Mouse (Mus musculus) liver, postnatal 0 days (tissue): Measurements from ENCODE around the gene Klf13.

Source experiments
- CTCF ChIP-seq: sonication (generic); IDR thresholded peaks from 2 replicates; pipeline ENCODE4 v1.5.1; 2016; ENCODE audit warnings: antibody characterized with exemption, low read depth
- EP300 ChIP-seq: IDR thresholded peaks from 2 replicates; pipeline ENCODE4 v1.6.1; 2016; ENCODE audit warnings: antibody characterized with exemption, low read depth, mild to moderate bottlenecking

DNA sequence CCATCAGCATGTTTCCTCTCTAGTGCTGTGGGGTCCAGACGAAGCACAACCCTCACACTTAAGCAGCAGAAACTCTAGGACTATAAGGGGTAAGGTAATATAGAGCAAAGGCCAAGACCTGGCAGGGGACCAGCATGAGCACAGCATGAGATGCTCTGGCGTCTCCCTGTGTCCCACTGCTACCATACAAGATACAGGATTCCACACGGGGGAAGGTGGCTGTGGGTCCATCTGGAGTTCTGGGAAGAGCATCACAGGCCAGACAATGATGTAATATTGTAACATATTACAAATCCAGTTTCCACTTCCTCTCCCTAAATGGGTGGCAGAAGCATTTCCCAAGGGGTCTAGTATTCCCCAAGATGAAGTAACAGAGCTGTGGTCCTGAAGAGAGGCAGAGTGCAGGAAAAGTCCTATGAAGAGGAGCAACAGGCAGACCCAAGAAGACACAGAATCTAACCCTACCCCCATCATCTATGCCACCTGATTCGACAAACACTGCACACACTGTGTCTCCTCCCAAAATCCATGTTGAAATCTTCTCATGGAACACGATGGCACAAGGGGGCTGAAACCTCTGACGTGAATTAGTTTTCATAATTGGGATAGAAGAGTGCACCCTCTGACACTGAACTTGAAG lies 22.3 kb downstream of the Klf13 start, which contains the start of gene E030018B13Rik:
- TF ChIP-seq CTCF (no peak), EP300 (no peak)
